Mouse (Mus musculus) G1E (cell line): ENCODE measurements around the gene Nxpe5. TPM values are rescaled to one million over a fixed set of nuclear protein-coding genes. Genes with fewer than 3 reads are reported as not detected.

ENCODE experiments used
- ATAC-seq: 2 replicates; pipeline ENCODE4 v1.8.0; 2016; ENCODE audit warnings: mild to moderate bottlenecking; ENCODE audit not compliant: insufficient number of reproducible peaks, poor library complexity, low FRiP score, severe bottlenecking; ENCODE audit errors: extremely low read depth
- DNase-seq: peaks from one replicate; pipeline ENCODE4 v3.0.0; 2012; ENCODE audit warnings: low spot score
- H3K27me3 ChIP-seq: 2 replicates; pipeline ENCODE4 v1.6.1; 2012; ENCODE audit warnings: mild to moderate bottlenecking, low read length, inconsistent platforms; ENCODE audit not compliant: insufficient read depth
- H3K36me3 ChIP-seq: replicated peaks from 2 replicates; pipeline ENCODE3; 2012; ENCODE audit warnings: mild to moderate bottlenecking, inconsistent platforms
- H3K4me1 ChIP-seq: 2 replicates; pipeline ENCODE4 v1.6.1; 2012; ENCODE audit warnings: low read depth, low read length, inconsistent platforms, mixed read lengths; ENCODE audit not compliant: insufficient read depth
- H3K4me3 ChIP-seq: 2 replicates; pipeline ENCODE4 v1.5.1; 2012; ENCODE audit warnings: low read depth, mild to moderate bottlenecking, inconsistent platforms, low read length, moderate library complexity, mixed read lengths
- H3K9me3 ChIP-seq: replicated peaks from 2 replicates; pipeline ENCODE4 v1.6.1; 2012; ENCODE audit warnings: inconsistent platforms
- CTCF ChIP-seq: IDR thresholded peaks from 2 replicates; pipeline ENCODE4 v1.5.1; 2012; ENCODE audit warnings: low read depth, low read length, inconsistent platforms, mixed read lengths
- GATA1 ChIP-seq: IDR thresholded peaks from 2 replicates; pipeline ENCODE4 v1.6.1; 2012; ENCODE audit warnings: borderline replicate concordance, low read length, inconsistent platforms, mixed read lengths
- GATA2 ChIP-seq: IDR thresholded peaks from 2 replicates; pipeline ENCODE4 v1.6.1; 2012; ENCODE audit warnings: low read depth, low read length, inconsistent platforms, borderline replicate concordance
- POLR2AphosphoS5 ChIP-seq: IDR thresholded peaks from 2 replicates; pipeline ENCODE4 v1.6.1; 2012; ENCODE audit warnings: low read depth, low read length, inconsistent platforms; ENCODE audit not compliant: insufficient replicate concordance
- TAL1 ChIP-seq: conservative IDR thresholded peaks from 2 replicates; pipeline ENCODE4 v1.6.1; 2012; ENCODE audit warnings: low read depth, low read length, inconsistent platforms, mixed read lengths
- polyA plus RNA-seq: library from polyadenylated mRNA; stranded (reverse); fragments of >175 nt; gene quantifications from 2 replicates; pipeline ENCODE4 v1.2.3, GENCODE M21; 2012
- total RNA-seq, 2 experiments: library from RNA; stranded (forward) in 1 of 2; stranded (reverse) in 1 of 2; fragments of 200-1000 nt in 1 of 2; fragments of >200 nt in 1 of 2; fragmentation: Nextera tagmentation in 1 of 2; gene quantifications; 2 replicates each; pipeline ENCODE4 v1.2.3; 2014 to 2017

Gene Nxpe5
- total and polyA plus RNA-seq, 3 experiments = 0.38 TPM; not detected in 2

GRCm38 (mm10) chr5:138223287-138223686, 2.4 kb upstream of the Nxpe5 start:
- no peak for ATAC-seq

GRCm38 (mm10) chr5:138226491-138226890, 793 bp downstream of the Nxpe5 start:
- Histone ChIP-seq H3K9me3 (no peaks in the 10 kb centered on the region), H3K27me3 (peaks cover 8% of the 10 kb centered on the region; the same call in 1 of the 2 replicates), H3K36me3 (no peaks in the 10 kb centered on the region), H3K4me3 (no peak overlapping the region), H3K4me1 (peaks cover 3% of the 10 kb centered on the region; the same call in 1 of the 2 replicates)
- ATAC-seq (no peak), DNase-seq (no peak)
- TF ChIP-seq GATA1 (no peak), GATA2 (no peak), CTCF (no peak), TAL1 (no peak), POLR2AphosphoS5 (no peak)

More at GRCm38 (mm10) chr5:138223287-138223686, 2.4 kb upstream of the Nxpe5 start:
- H3K27me3 ChIP-seq = peaks cover under 1% of the 10 kb centered on the region; the same call in 1 of the 2 replicates
- no peaks in the 10 kb centered on the region for H3K36me3 ChIP-seq
- DNase-seq = no peak
- H3K4me1 ChIP-seq = no peaks in the 10 kb centered on the region
- H3K9me3 ChIP-seq = no peaks in the 10 kb centered on the region
- H3K4me3 ChIP-seq = no peak overlapping the region
- TF ChIP-seq GATA2 (no peak), TAL1 (no peak), GATA1 (no peak), POLR2AphosphoS5 (no peak)

- no peak for TF ChIP-seq CTCF
- no peak for TF ChIP-seq GATA2
- no peak for TF ChIP-seq POLR2AphosphoS5
- no peak for TF ChIP-seq TAL1
- no peak for TF ChIP-seq GATA1
- Histone ChIP-seq H3K4me1 (peaks cover 3% of the 10 kb centered on the region; the same call in 1 of the 2 replicates), H3K27me3 (peaks cover 9% of the 10 kb centered on the region), H3K4me3 (no peak overlapping the region), H3K9me3 (no peaks in the 10 kb centered on the region), H3K36me3 (no peaks in the 10 kb centered on the region)
- ATAC-seq (no peak), DNase-seq (no peak)
Observed at GRCm38 (mm10) chr5:138227367-138227766, 1.7 kb downstream of the Nxpe5 start.

GRCm38 (mm10) chr5:138228026-138228425, 2.3 kb downstream of the Nxpe5 start:
- ATAC-seq (no peak), DNase-seq (no peak)
- H3K27me3 ChIP-seq = peaks cover 11% of the 10 kb centered on the region
- no peaks in the 10 kb centered on the region for H3K36me3 ChIP-seq
- no peaks in the 10 kb centered on the region for H3K9me3 ChIP-seq
- TF ChIP-seq POLR2AphosphoS5 = no peak
- TF ChIP-seq GATA2 = no peak
- TF ChIP-seq CTCF = peak; percentile 72
- peaks cover 3% of the 10 kb centered on the region; the same call in 1 of the 2 replicates for H3K4me1 ChIP-seq
- H3K4me3 ChIP-seq = no peak overlapping the region

- Histone ChIP-seq H3K36me3 (no peaks in the 10 kb centered on the region), H3K27me3 (peaks cover 11% of the 10 kb centered on the region), H3K9me3 (no peaks in the 10 kb centered on the region), H3K4me3 (no peak overlapping the region), H3K4me1 (peaks cover 3% of the 10 kb centered on the region; the same call in 1 of the 2 replicates)
- no peak for DNase-seq
- no peak for ATAC-seq
- TF ChIP-seq CTCF = no peak
- TF ChIP-seq GATA2 = no peak
- no peak for TF ChIP-seq GATA1
- TF ChIP-seq TAL1 = no peak
- TF ChIP-seq POLR2AphosphoS5 = no peak
Observed at GRCm38 (mm10) chr5:138229511-138229910, 3.8 kb downstream of the Nxpe5 start.

- DNase-seq = no peak
- ATAC-seq = no peak
- no peaks in the 10 kb centered on the region for H3K9me3 ChIP-seq
- no peak for TF ChIP-seq GATA1
- TF ChIP-seq GATA2 = no peak
- H3K27me3 ChIP-seq = peaks cover 8% of the 10 kb centered on the region
- H3K4me1 ChIP-seq = no peaks in the 10 kb centered on the region
- no peak overlapping the region for H3K4me3 ChIP-seq
- H3K36me3 ChIP-seq = no peaks in the 10 kb centered on the region
Observed at GRCm38 (mm10) chr5:138233778-138234177, 8.1 kb downstream of the Nxpe5 start.

GRCm38 (mm10) chr5:138234224-138234623, 8.5 kb downstream of the Nxpe5 start:
- Histone ChIP-seq H3K27me3 (peaks cover 10% of the 10 kb centered on the region), H3K36me3 (no peaks in the 10 kb centered on the region), H3K4me3 (no peak overlapping the region), H3K4me1 (no peaks in the 10 kb centered on the region), H3K9me3 (no peaks in the 10 kb centered on the region)
- no peak for TF ChIP-seq POLR2AphosphoS5
- no peak for TF ChIP-seq CTCF
- no peak for TF ChIP-seq TAL1
- TF ChIP-seq GATA2 = no peak
- no peak for TF ChIP-seq GATA1
- no peak for ATAC-seq
- no peak for DNase-seq
